Mouse (Mus musculus): Measurements from ENCODE around the gene Wdr74.

DNA sequence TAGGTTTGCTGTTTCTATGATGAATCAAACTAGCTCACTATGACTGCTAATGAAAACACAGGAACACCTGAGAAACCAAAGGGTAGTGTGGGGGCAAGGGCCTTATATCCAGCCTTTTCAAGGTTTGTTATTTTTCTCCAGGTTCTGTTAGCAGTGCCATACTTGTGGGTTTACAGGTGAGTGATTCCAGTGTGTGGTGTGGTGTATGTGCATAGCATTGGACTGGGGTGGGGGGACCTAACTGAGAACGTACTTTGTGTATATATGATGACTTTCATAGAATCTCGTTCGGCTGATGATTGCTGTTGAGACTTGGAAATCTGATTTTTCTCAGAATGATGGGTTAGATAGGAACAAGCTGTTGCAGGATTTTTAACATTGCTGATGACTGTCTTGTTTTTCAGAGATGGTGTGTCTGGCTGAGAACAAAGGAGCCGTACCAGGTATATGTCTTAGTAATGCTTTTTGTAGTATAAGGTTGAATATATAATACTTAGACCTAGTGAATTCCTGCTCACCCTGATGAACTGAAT is 10.5 kb upstream of the Wdr74 start:
- TF ChIP-seq CTCF (IDR thresholded peaks at IDR 0.05) (no peak), EP300 (IDR thresholded peaks at IDR 0.05) (no peak)

All from lung, postnatal 0 days (tissue).